Mouse (Mus musculus): ENCODE measurements around the gene Faf1. TPM values are rescaled to one million over a fixed set of nuclear protein-coding genes. Genes with fewer than 3 reads are reported as not detected.

The Faf1 gene
- total and polyA plus RNA-seq, 3 experiments = 34.9 to 52.8 (median 38.2) TPM

DNA sequence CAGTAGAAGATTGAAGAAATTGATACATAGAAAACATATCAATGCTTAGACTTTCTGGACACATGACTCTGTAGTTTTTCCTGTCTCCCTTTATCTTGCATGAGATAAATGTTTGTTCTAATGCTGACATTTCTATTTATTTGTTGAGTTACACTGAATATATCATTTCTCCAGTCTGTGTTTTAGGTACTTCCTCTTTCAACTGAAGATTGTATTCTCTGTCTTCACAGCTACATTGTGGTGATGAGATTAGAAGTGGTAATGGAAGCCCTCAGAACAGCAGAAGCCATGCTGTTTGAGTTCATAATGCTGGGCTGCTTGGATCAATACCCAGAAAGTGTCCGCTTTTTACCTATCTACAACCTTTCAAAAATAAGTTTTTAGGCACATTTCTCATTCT, 269.2 kb downstream of the Faf1 start:
- TF ChIP-seq POLR2AphosphoS2 (IDR thresholded peaks at IDR 0.05; ENCODE audit: low read depth, low read length) (no peak), MAFK (IDR thresholded peaks at IDR 0.05; ENCODE audit: insufficient replicate concordance, low read length) (no peak), JUN (IDR thresholded peaks at IDR 0.05; ENCODE audit: insufficient read depth, low read depth, low read length) (no peak), ZNF384 (IDR thresholded peaks at IDR 0.05; ENCODE audit: low read depth, low read length) (no peak), CHD1 (IDR thresholded peaks at IDR 0.05; ENCODE audit: low read depth, low read length) (no peak), CTCF (conservative IDR thresholded peaks at IDR 0.05 in 1 of 2, IDR thresholded peaks at IDR 0.05 in 1 of 2; ENCODE audit: low read depth in 2 of 2, low read length in 2 of 2) (no peak), MEF2A (IDR thresholded peaks at IDR 0.05; ENCODE audit: borderline replicate concordance, low read depth, low read length) (no peak), MAZ (IDR thresholded peaks at IDR 0.05; ENCODE audit: low read depth, low read length) (no peak), MXI1 (IDR thresholded peaks at IDR 0.05; ENCODE audit: low read depth, low read length) (no peak), ETS1 (conservative IDR thresholded peaks at IDR 0.05; ENCODE audit: low read depth, low read length) (no peak), UBTF (IDR thresholded peaks at IDR 0.05; ENCODE audit: low read depth, low read length) (no peak), TCF12 (IDR thresholded peaks at IDR 0.05; ENCODE audit: low read depth, low read length) (no peak), RCOR1 (conservative IDR thresholded peaks at IDR 0.05; ENCODE audit: low read depth, low read length) (no peak), ZMIZ1 (IDR thresholded peaks at IDR 0.05; ENCODE audit: low read depth, low read length) (no peak), USF2 (conservative IDR thresholded peaks at IDR 0.05; ENCODE audit: low read depth, low read length) (no peak), ZC3H11A (IDR thresholded peaks at IDR 0.05; ENCODE audit: low read depth, low read length) (no peak), SIN3A (IDR thresholded peaks at IDR 0.05; ENCODE audit: low read length) (no peak), BHLHE40 (IDR thresholded peaks at IDR 0.05; ENCODE audit: low read depth, low read length) (no peak)
- H3K79me2 ChIP-seq (replicated peaks; ENCODE audit: control insufficient read depth, extremely low read depth, insufficient read depth, poor library complexity, severe bottlenecking) = no peaks in the 10 kb centered on the region
- in situ Hi-C loops (cut with MboI; ENCODE audit: low pct_ligation_motif_present, low pct_unique_long_range_greater_than_20kb, low sequenced_read_pairs) (no loop called here), dilution Hi-C loops (cut with MboI; ENCODE audit: extremely low pct_ligation_motif_present, extremely low pct_unique_long_range_greater_than_20kb, low sequenced_read_pairs) (no loop called here)
- H3K4me2 ChIP-seq (ENCODE audit: insufficient read depth, low read depth, poor library complexity, severe bottlenecking) = no peak overlapping the region
- H3K27ac ChIP-seq (ENCODE audit: insufficient read depth, low read depth) = no peak overlapping the region
- no peaks in the 10 kb centered on the region for H3K27me3 ChIP-seq (replicated peaks)
- peaks cover 0 to 39% of the 10 kb centered on the region in 2 experiments for H3K36me3 ChIP-seq (replicated peaks in 1 of 2; ENCODE audit: control insufficient read depth in 1 of 2, insufficient read depth in 1 of 2, low read length in 1 of 2)
- no peak overlapping the region for H3K9ac ChIP-seq (ENCODE audit: insufficient read depth, low read depth)
- no peak overlapping the region for H3K4me3 ChIP-seq (replicated peaks in 1 of 3; ENCODE audit: low read depth in 2 of 3, low read length in 2 of 3, poor library complexity in 1 of 3)
- no peaks in the 10 kb centered on the region for H3K9me3 ChIP-seq (replicated peaks; ENCODE audit: low read length)
- H3K4me1 ChIP-seq (ENCODE audit: control insufficient read depth in 1 of 2, insufficient read depth in 2 of 2) = peaks cover 0 to 6% of the 10 kb centered on the region in 2 experiments; a peak in 1 of 4 replicates
- DNase-seq (ENCODE audit: extremely low read depth) = no peak

DNA sequence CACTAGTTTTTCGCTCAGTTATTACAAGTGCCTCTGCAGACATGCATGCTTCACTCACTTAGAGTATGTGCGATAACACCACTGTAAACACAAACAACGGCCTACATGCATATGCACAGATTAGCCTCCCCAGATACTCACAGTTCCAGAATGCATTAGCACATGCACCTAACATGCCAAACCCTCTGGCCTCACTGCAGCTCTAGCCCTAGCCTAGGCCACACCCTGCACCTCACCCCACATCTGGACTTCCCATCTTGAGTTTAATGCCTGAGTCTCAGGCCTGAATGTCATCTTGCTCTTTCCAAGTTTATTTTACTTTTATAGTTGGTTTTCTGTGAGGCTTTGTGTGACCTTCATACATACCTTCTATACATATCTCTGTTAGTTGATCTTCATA, 272.9 kb downstream of the Faf1 start:
- no peaks in the 10 kb centered on the region for H3K27me3 ChIP-seq (replicated peaks)
- DNase-seq (ENCODE audit: extremely low read depth) = no peak
- H3K4me1 ChIP-seq (ENCODE audit: control insufficient read depth in 1 of 2, insufficient read depth in 2 of 2) = peaks cover 0 to 6% of the 10 kb centered on the region in 2 experiments; a peak in 1 of 4 replicates
- no peak overlapping the region for H3K9ac ChIP-seq (ENCODE audit: insufficient read depth, low read depth)
- dilution Hi-C loops (cut with MboI; ENCODE audit: extremely low pct_ligation_motif_present, extremely low pct_unique_long_range_greater_than_20kb, low sequenced_read_pairs) = no loop called here
- no peak for TF ChIP-seq RAD21 (IDR thresholded peaks at IDR 0.05; ENCODE audit: low read depth, low read length)
- no peak for TF ChIP-seq MXI1 (IDR thresholded peaks at IDR 0.05; ENCODE audit: low read depth, low read length)
- TF ChIP-seq RCOR1 (conservative IDR thresholded peaks at IDR 0.05; ENCODE audit: low read depth, low read length) = no peak
- TF ChIP-seq ZC3H11A (IDR thresholded peaks at IDR 0.05; ENCODE audit: low read depth, low read length) = no peak
- TF ChIP-seq MAFK (IDR thresholded peaks at IDR 0.05; ENCODE audit: insufficient replicate concordance, low read length) = no peak
- in situ Hi-C loops (cut with MboI; ENCODE audit: low pct_ligation_motif_present, low pct_unique_long_range_greater_than_20kb, low sequenced_read_pairs) = no loop called here
- no peak overlapping the region for H3K4me2 ChIP-seq (ENCODE audit: insufficient read depth, low read depth, poor library complexity, severe bottlenecking)
- H3K4me3 ChIP-seq (replicated peaks in 1 of 3; ENCODE audit: low read depth in 2 of 3, low read length in 2 of 3, poor library complexity in 1 of 3) = no peak overlapping the region
- H3K27ac ChIP-seq (ENCODE audit: insufficient read depth, low read depth) = no peak overlapping the region
- no peaks in the 10 kb centered on the region for H3K9me3 ChIP-seq (replicated peaks; ENCODE audit: low read length)
- H3K36me3 ChIP-seq (replicated peaks in 1 of 2; ENCODE audit: control insufficient read depth in 1 of 2, insufficient read depth in 1 of 2, low read length in 1 of 2) = peaks cover 0 to 41% of the 10 kb centered on the region in 2 experiments
- H3K79me2 ChIP-seq (replicated peaks; ENCODE audit: control insufficient read depth, extremely low read depth, insufficient read depth, poor library complexity, severe bottlenecking) = no peaks in the 10 kb centered on the region
